Mouse (Mus musculus) embryo, embryonic 9.5 days (tissue): ENCODE data around the gene Gja5.
"Not testable (repeated sequence)": the region's sequence is repeated elsewhere in the genome, so short reads cannot be mapped to it uniquely, and the experiment has no call there.

ENCODE experiments used
- DNase-seq: peaks from one replicate; pipeline ENCODE4 v3.0.0-alpha.2; 2017; ENCODE audit errors: extremely low spot score

Gja5 gene

DNA sequence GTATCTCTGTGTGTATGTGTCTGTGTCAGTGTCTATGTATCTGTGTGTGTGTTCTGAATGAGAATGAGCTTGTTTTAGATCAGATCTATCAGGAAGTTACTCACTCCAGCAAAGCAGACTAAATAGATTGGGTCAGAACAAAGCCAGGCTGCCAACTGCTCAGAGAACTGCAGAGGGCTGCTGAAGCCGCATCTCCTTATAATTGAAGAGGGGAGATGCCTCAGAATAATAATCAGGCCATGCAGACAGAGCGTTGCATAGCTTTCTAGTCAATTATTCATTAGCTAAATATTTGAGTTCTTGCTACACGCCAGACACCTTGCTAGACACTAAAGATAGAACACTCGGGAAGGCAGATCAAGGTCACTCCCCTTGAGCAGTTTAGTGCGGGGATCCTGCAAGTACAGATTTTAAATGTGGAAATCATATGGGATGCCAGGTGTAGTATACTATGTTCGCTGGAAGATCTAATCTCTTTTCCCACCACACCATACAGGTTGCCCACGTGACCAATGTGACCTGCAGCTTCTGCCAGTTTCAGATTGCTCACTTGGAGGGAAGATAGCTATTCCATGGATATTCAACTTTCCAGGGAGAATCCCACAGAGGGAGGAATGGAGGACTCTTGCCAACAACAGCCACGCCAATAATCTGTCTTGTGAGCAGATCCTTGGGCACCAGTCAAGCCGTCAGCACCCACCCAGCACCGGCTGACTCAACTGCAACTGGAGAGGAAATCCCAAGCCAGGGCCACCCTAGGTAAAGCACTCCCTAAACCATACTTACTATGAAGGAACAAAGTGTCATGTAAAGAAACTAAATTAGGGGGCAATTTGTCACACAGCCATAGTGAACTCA lies 196.5 kb downstream of the Gja5 start:
- DNase-seq = no peak

DNA sequence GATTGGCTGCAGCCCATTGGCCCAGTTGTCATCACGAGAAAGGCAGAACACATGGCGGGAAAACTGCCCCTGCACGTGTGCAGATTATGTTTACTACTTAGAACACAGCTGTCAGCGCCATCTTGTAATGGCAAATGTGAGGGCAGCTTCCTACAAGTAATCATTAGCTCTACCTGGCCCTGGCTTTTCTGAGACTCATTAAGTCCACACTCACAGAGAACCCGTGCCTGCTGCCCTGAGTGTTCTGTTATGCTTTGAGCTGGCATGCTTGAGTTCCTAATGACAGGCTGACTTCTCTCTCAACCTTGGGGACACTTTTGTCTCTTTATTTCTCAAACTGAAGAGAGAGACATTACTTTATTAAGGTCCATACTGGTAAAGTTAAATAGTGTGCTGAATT lies 199.5 kb downstream of the Gja5 start:
- DNase-seq = not testable (repeated sequence)

- no peak for DNase-seq
These were observed 200.4 kb downstream of the Gja5 start for GRCm38 (mm10) chr3:97104696-97105430.

DNA sequence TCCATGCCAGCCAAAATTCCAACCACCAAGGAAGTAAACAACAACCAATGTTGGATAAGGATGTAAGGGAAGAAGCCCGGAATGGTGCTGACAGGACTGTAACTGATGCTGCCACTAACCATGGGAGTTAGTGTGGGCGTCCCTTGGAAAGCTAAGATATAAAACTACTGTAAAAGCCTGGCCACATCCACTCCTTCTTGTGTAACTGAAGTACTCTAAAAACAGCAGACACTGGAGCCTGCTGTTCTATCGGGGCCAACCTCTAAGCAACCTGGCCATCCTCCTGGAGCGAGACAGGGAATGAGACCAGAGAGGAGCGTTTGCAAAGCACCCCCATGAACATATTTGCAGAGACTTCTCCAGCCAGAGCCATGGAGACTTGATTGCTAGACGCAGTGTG lies 213.0 kb downstream of the Gja5 start:
- no peak for DNase-seq

DNA sequence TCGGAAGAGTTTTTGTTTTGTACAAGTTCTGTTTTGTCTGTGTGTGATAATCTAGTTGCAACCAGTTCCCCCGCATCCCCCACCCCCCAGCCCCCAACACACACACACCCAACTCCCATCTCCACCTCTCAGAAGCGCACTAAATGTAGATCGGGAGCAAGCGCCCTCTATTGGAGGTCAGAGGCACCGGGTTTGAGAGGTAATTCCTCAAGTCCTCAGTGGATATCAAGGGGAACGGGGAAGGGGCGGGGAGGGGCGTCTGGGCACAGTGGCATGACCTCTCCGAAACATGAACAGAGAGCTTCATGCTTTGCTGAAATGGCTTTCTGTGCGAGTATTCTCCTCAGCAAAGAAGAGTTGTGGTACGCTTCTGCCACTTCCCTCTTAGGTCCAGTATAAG lies 213.8 kb downstream of the Gja5 start:
- no peak for DNase-seq

DNA sequence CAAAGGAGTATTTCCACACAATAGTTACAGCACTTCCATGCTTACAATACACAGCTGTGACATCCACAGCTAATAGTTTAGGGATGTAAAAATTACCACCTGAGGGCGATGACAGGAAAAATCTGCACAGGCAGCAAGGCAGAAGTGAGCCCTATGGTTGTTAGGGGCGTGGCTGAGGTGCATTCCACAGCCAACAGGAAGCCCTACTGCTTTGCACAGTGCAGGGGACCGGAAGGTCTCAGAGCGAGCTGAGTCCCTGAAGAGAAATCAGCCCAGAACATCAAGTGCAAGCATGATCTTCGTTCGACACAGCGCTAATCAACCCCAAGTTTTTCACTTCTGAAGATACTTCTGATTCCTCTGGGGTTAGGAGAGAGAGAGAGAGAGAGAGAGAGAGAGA lies 219.7 kb downstream of the Gja5 start:
- DNase-seq = peak; percentile 2
